Mouse (Mus musculus): ENCODE measurements around the gene Msmb. TPM values are rescaled to one million over a fixed set of nuclear protein-coding genes. Genes with fewer than 3 reads are reported as not detected.

Gene Msmb
- total RNA-seq (2014; fragmentation: Nextera tagmentation) (2.1 TPM in 1 of 2 replicates, not detected in the other), total RNA-seq (2017) (0.41 and 0.44 TPM in 2 replicates), polyA plus RNA-seq (2012) (not detected in 2 replicates)

GRCm38 (mm10) chr14:32141723-32142122 is at the start of gene Msmb:
Msmb (plus strand) TSS chr14:32142023.
- Histone ChIP-seq H3K4me3 (ENCODE audit: low read depth, low read length) (no peak within 1 kb of the TSS), H3K36me3 (replicated peaks) (no peaks in the 10 kb centered on the region), H3K27me3 (ENCODE audit: insufficient read depth, low read length) (peaks cover 2% of the 10 kb centered on the region; the same call in 1 of the 2 replicates), H3K9me3 (replicated peaks) (no peaks in the 10 kb centered on the region), H3K4me1 (ENCODE audit: insufficient read depth, low read depth, low read length) (peaks cover 45% of the 10 kb centered on the region)
- ATAC-seq (ENCODE audit: extremely low read depth, insufficient number of reproducible peaks, low FRiP score, poor library complexity, severe bottlenecking) (no peak), DNase-seq (ENCODE audit: low spot score) (no peak)
- TF ChIP-seq POLR2AphosphoS5 (IDR thresholded peaks at IDR 0.05; ENCODE audit: insufficient replicate concordance, low read depth, low read length) (no peak), CTCF (IDR thresholded peaks at IDR 0.05; ENCODE audit: low read depth, low read length) (no peak), GATA1 (IDR thresholded peaks at IDR 0.05; ENCODE audit: borderline replicate concordance, low read length) (no peak), TAL1 (conservative IDR thresholded peaks at IDR 0.05; ENCODE audit: low read depth, low read length) (no peak), GATA2 (IDR thresholded peaks at IDR 0.05; ENCODE audit: borderline replicate concordance, low read depth, low read length) (no peak)

- Histone ChIP-seq H3K9me3 (replicated peaks) (no peaks in the 10 kb centered on the region), H3K36me3 (replicated peaks) (peaks cover 92% of the 10 kb centered on the region)
- no peak for ATAC-seq (ENCODE audit: extremely low read depth, insufficient number of reproducible peaks, low FRiP score, poor library complexity, severe bottlenecking)
These were observed 48.8 kb upstream of the Msmb start for GRCm38 (mm10) chr14:32093018-32093417.

DNA sequence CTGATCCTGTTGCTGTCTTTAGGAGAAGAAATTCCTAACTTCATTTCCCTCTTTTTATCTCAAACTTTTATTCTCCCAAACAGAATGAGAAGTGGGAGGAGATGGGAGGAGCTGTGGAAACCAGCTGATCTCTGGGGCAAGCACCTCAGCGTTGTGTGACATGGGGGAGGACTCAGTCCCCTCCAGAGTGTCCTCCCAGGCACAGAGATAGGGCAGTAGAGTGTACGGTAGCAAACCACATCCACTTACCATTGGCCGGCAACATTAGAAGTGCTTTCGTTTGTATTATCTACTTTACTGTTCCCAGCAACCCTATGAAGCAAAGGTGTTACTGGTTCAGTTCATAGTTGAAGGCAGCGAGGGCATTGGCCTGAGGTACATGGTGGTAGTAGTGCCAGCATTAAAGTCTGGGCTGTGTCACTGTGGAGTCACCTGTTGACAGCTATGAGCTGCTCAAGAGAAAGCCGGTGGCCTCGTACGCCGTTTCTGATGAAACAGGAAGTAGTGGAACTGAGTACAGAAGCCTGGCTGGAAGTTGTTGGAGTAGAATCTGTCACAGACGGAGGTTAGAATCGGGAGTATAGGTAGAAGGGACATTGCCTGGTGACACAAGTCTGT is 48.2 kb upstream of the Msmb start:
- ATAC-seq (ENCODE audit: extremely low read depth, insufficient number of reproducible peaks, low FRiP score, poor library complexity, severe bottlenecking) (no peak), DNase-seq (ENCODE audit: low spot score) (no peak)
- TF ChIP-seq TAL1 (conservative IDR thresholded peaks at IDR 0.05; ENCODE audit: low read depth, low read length): no peak
- TF ChIP-seq POLR2AphosphoS5 (IDR thresholded peaks at IDR 0.05; ENCODE audit: insufficient replicate concordance, low read depth, low read length): no peak
- no peak for TF ChIP-seq GATA2 (IDR thresholded peaks at IDR 0.05; ENCODE audit: borderline replicate concordance, low read depth, low read length)
- TF ChIP-seq CTCF (IDR thresholded peaks at IDR 0.05; ENCODE audit: low read depth, low read length): no peak
- TF ChIP-seq GATA1 (IDR thresholded peaks at IDR 0.05; ENCODE audit: borderline replicate concordance, low read length): no peak
- H3K4me3 ChIP-seq (ENCODE audit: low read depth, low read length): no peak overlapping the region
- peaks cover 95% of the 10 kb centered on the region for H3K36me3 ChIP-seq (replicated peaks)
- peaks cover 24% of the 10 kb centered on the region for H3K4me1 ChIP-seq (ENCODE audit: insufficient read depth, low read depth, low read length)
- no peaks in the 10 kb centered on the region for H3K27me3 ChIP-seq (ENCODE audit: insufficient read depth, low read length)
- no peaks in the 10 kb centered on the region for H3K9me3 ChIP-seq (replicated peaks)

More at GRCm38 (mm10) chr14:32093018-32093417, 48.8 kb upstream of the Msmb start:
- Histone ChIP-seq H3K4me3 (ENCODE audit: low read depth, low read length) (no peak overlapping the region), H3K4me1 (ENCODE audit: insufficient read depth, low read depth, low read length) (peaks cover 29% of the 10 kb centered on the region), H3K27me3 (ENCODE audit: insufficient read depth, low read length) (no peaks in the 10 kb centered on the region)
- TF ChIP-seq TAL1 (conservative IDR thresholded peaks at IDR 0.05; ENCODE audit: low read depth, low read length) (no peak), CTCF (IDR thresholded peaks at IDR 0.05; ENCODE audit: low read depth, low read length) (no peak), GATA1 (IDR thresholded peaks at IDR 0.05; ENCODE audit: borderline replicate concordance, low read length) (no peak), GATA2 (IDR thresholded peaks at IDR 0.05; ENCODE audit: borderline replicate concordance, low read depth, low read length) (no peak), POLR2AphosphoS5 (IDR thresholded peaks at IDR 0.05; ENCODE audit: insufficient replicate concordance, low read depth, low read length) (no peak)
- no peak for DNase-seq (ENCODE audit: low spot score)

DNA sequence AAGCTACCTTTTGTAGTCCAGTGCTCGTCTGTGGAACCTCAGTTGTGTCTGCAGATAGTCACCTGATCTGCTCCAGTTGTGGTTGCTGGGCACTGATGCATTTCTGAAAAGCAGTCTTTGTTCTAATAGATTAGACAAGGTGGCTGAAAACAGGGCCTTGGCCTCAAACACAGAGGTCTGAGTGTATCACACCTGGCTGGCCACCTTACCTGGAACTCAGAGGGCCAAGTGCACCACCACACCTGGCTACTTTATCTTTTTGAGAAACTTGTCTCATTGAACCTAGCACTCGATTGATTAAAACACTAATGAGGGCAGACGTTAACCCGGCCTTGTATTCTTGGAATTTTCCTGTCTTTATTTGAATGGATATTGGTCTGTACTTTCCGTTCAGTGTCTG is 46.2 kb upstream of the Msmb start:
- no peaks in the 10 kb centered on the region for H3K27me3 ChIP-seq (ENCODE audit: insufficient read depth, low read length)
- H3K9me3 ChIP-seq (replicated peaks): no peaks in the 10 kb centered on the region; the same call in 1 of the 2 replicates
- TF ChIP-seq POLR2AphosphoS5 (IDR thresholded peaks at IDR 0.05; ENCODE audit: insufficient replicate concordance, low read depth, low read length) (no peak), GATA2 (IDR thresholded peaks at IDR 0.05; ENCODE audit: borderline replicate concordance, low read depth, low read length) (no peak), TAL1 (conservative IDR thresholded peaks at IDR 0.05; ENCODE audit: low read depth, low read length) (no peak), GATA1 (IDR thresholded peaks at IDR 0.05; ENCODE audit: borderline replicate concordance, low read length) (no peak)
- H3K4me3 ChIP-seq (ENCODE audit: low read depth, low read length): no peak overlapping the region
- ATAC-seq (ENCODE audit: extremely low read depth, insufficient number of reproducible peaks, low FRiP score, poor library complexity, severe bottlenecking) (no peak), DNase-seq (ENCODE audit: low spot score) (no peak)
- peaks cover 12% of the 10 kb centered on the region for H3K4me1 ChIP-seq (ENCODE audit: insufficient read depth, low read depth, low read length)
- H3K36me3 ChIP-seq (replicated peaks): peaks cover 99% of the 10 kb centered on the region

GRCm38 (mm10) chr14:32096740-32097139 is 45.1 kb upstream of the Msmb start:
- Histone ChIP-seq H3K36me3 (replicated peaks) (peaks cover 95% of the 10 kb centered on the region), H3K9me3 (replicated peaks) (no peaks in the 10 kb centered on the region; the same call in 1 of the 2 replicates), H3K4me3 (ENCODE audit: low read depth, low read length) (no peak overlapping the region), H3K27me3 (ENCODE audit: insufficient read depth, low read length) (no peaks in the 10 kb centered on the region), H3K4me1 (ENCODE audit: insufficient read depth, low read depth, low read length) (peaks cover 11% of the 10 kb centered on the region)
- DNase-seq (ENCODE audit: low spot score) (no peak), ATAC-seq (ENCODE audit: extremely low read depth, insufficient number of reproducible peaks, low FRiP score, poor library complexity, severe bottlenecking) (no peak)
- TF ChIP-seq GATA2 (IDR thresholded peaks at IDR 0.05; ENCODE audit: borderline replicate concordance, low read depth, low read length): no peak
- no peak for TF ChIP-seq CTCF (IDR thresholded peaks at IDR 0.05; ENCODE audit: low read depth, low read length)
- no peak for TF ChIP-seq GATA1 (IDR thresholded peaks at IDR 0.05; ENCODE audit: borderline replicate concordance, low read length)
- TF ChIP-seq TAL1 (conservative IDR thresholded peaks at IDR 0.05; ENCODE audit: low read depth, low read length): no peak
- TF ChIP-seq POLR2AphosphoS5 (IDR thresholded peaks at IDR 0.05; ENCODE audit: insufficient replicate concordance, low read depth, low read length): no peak

DNA sequence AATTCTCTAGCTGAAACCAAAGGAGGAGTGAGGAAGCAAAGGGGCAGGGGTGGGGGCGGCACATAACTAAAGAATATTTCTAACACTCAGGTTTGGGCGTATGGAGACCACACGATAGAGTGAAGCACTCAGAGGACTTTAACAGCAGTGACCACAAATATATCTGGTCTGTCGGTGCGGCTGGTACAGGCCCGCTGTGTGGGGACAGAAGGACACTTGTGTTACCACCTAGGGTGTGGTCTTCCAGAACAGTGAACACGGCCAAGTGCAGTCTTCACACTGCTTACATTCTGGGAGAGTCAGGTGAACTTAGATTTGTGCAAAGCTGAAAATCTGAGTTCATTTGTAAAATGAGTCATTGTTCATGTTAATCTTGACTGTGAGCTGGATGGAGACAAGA is 44.1 kb upstream of the Msmb start:
- TF ChIP-seq GATA2 (IDR thresholded peaks at IDR 0.05; ENCODE audit: borderline replicate concordance, low read depth, low read length) (no peak), POLR2AphosphoS5 (IDR thresholded peaks at IDR 0.05; ENCODE audit: insufficient replicate concordance, low read depth, low read length) (no peak)
- Histone ChIP-seq H3K9me3 (replicated peaks) (no peaks in the 10 kb centered on the region; the same call in 1 of the 2 replicates), H3K36me3 (replicated peaks) (peaks cover 95% of the 10 kb centered on the region), H3K4me3 (ENCODE audit: low read depth, low read length) (no peak overlapping the region), H3K27me3 (ENCODE audit: insufficient read depth, low read length) (no peaks in the 10 kb centered on the region), H3K4me1 (ENCODE audit: insufficient read depth, low read depth, low read length) (peaks cover 11% of the 10 kb centered on the region)
- no peak for DNase-seq (ENCODE audit: low spot score)
- ATAC-seq (ENCODE audit: extremely low read depth, insufficient number of reproducible peaks, low FRiP score, poor library complexity, severe bottlenecking): no peak
